Mouse (Mus musculus) brain, embryonic 14.5 days (tissue): ENCODE data around the gene Usp49. TPM values are rescaled to one million over a fixed set of nuclear protein-coding genes. Genes with fewer than 3 reads are reported as not detected.
A peak's percentile ranks its signal among the peaks of the same experiment; 100 is the strongest.

Experiments
- DNase-seq: peaks from one replicate; pipeline ENCODE4 v3.0.0-alpha.2; 2011; ENCODE audit warnings: low read depth
- CTCF ChIP-seq: fragments of 200-500 bp; IDR thresholded peaks from 2 replicates; pipeline ENCODE4 v1.5.1; 2012; ENCODE audit warnings: inconsistent platforms, mild to moderate bottlenecking, moderate library complexity, borderline replicate concordance; ENCODE audit not compliant: insufficient read depth, insufficient read length; ENCODE audit errors: extremely low read depth
- POLR2A ChIP-seq: fragments of 200-500 bp; IDR thresholded peaks from 2 replicates; pipeline ENCODE4 v1.6.1; 2012; ENCODE audit warnings: mild to moderate bottlenecking, inconsistent platforms, borderline replicate concordance; ENCODE audit not compliant: poor library complexity, insufficient read depth, insufficient read length, severe bottlenecking; ENCODE audit errors: extremely low read depth
- polyA plus RNA-seq: library from polyadenylated mRNA; depleted of rRNA; stranded (reverse); fragments of >200 nt; gene quantifications from 2 replicates; pipeline ENCODE4 v1.2.3, GENCODE M21; 2012; rRNA removed

Usp49 gene
- 32.8 and 36.9 TPM in 2 replicates for polyA plus RNA-seq

DNA sequence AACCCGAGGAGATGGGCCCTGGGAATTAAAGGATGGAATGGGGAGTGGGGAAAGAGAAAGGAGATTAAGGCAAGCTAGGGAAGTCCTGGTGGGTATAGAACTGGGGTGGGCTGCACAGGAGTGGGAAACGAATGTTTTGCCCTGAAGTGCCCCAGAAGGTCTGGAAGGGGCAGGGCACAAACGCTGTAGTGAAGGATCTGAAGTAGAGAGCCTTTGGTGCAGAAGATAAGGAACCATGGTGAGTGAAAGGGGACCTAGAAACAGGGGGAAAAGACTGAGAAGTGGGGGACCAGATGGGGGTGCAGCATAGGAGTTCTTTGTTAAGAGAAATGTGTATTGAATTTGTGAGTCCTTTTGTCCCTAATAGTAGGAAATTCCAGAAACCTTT is at the start of gene Usp49:
TSS of gene Usp49 (plus strand) at position 13 of the 388 bp plus-strand sequence.
- peak; percentile 15 for DNase-seq
- no peak for TF ChIP-seq POLR2A
- TF ChIP-seq CTCF = no peak

DNA sequence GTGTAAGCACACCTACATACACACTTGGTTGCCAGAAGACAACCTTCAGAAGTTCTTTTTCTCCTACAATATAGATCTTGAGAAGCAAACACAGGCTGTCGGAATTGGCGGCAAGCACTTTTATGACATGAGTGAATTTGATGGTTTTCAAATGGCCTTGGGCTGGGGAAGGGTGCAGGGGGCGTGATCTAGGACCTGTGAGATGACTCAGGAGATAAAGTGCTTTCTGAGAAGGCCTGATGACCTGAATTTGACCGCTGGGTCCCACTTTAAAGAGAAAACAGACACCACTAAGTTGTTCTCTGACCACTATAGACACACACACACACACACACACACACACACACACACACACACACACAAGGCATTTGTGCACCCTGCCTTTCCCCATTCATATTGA is 49.5 kb upstream of the Usp49 start:
- no peak for TF ChIP-seq CTCF
- no peak for TF ChIP-seq POLR2A
- no peak for DNase-seq

DNA sequence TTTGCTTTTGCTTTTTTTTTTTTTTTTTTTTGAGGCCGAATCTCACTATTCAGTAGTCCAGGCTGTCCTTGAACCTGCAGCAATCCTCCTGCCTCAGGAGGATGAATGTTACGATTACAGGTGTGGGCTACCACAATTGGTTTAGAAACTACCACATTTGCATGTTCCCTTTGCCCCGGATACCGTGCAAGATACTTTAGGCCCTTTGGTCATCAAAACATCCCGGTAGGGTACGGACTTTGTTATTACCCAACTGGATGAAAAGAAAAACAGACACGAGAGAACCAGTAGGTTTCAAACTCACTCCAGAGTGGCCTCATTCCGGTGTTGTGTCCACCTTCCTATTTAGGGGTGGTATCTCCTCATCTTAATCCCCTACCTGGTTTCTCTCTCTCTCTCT is 42.0 kb upstream of the Usp49 start:
- no peak for DNase-seq
- TF ChIP-seq POLR2A (no peak), CTCF (no peak)

DNA sequence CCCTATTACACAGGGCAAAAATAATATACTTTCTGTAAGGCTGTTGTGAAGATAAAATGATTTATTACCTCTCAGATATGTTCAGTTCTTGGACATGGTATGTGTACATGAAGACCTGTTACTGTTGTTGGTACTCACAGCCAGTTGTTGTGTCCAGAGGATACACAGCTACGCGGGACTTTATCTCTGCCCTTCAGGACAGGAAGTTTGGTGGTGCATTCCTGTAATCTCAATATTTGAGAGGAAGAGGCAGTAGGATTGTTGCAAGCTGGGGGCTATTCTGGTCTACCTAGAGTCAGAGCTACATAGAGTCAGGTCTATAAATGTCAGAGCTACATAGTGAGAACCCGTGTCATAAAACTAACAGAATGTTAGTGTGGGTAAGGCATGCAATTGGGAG is 39.4 kb upstream of the Usp49 start:
- TF ChIP-seq POLR2A (no peak), CTCF (no peak)
- DNase-seq = no peak

DNA sequence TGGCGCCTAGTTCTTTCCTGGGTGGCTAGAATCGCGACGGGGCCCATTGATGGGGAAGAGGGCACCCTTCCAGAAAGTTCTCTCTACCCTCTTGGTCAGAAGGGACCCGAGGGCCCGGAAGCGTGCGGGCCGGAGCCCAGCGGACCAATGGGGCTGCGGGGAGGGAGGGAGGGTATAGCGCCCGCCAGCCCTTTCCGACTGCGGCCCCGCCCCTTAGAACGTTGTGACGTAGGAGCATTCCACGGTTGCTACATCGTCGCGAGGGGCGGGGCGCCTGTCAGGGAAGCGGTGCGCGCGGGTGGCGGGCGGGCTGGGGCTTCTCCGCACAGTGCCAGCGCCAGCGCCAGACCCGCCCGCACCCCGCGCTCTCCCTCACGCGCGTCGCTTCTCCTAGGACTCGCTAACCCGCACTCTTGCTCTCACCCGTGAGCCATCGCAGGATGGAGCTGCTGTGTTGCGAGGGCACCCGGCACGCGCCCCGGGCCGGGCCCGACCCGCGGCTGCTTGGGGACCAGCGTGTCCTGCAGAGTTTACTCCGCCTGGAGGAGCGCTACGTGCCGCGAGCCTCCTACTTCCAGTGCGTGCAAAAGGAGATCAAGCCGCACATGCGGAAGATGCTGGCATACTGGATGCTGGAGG is 37.2 kb upstream of the Usp49 start:
- peak; percentile 96 for DNase-seq
- TF ChIP-seq CTCF = no peak
- peak; percentile 64; the same call in 1 of the 2 replicates for TF ChIP-seq POLR2A

DNA sequence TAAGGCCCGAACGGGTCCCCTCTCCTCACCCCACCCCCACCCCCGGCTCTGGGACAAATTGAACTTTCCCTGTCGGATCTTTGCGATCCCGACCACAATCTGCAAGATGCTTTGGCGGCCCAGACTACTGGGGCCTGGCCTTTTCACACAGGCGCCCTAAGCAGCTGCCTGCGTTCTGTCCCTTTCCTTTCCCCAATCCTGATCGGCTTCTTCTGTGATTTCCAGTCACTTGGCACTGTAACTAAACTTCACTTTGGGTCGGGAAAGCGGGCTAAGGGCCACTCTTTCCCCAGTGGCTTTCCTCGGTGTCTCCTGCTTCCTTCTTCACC is 36.7 kb upstream of the Usp49 start:
- DNase-seq = no peak
- TF ChIP-seq CTCF (no peak), POLR2A (no peak)

DNA sequence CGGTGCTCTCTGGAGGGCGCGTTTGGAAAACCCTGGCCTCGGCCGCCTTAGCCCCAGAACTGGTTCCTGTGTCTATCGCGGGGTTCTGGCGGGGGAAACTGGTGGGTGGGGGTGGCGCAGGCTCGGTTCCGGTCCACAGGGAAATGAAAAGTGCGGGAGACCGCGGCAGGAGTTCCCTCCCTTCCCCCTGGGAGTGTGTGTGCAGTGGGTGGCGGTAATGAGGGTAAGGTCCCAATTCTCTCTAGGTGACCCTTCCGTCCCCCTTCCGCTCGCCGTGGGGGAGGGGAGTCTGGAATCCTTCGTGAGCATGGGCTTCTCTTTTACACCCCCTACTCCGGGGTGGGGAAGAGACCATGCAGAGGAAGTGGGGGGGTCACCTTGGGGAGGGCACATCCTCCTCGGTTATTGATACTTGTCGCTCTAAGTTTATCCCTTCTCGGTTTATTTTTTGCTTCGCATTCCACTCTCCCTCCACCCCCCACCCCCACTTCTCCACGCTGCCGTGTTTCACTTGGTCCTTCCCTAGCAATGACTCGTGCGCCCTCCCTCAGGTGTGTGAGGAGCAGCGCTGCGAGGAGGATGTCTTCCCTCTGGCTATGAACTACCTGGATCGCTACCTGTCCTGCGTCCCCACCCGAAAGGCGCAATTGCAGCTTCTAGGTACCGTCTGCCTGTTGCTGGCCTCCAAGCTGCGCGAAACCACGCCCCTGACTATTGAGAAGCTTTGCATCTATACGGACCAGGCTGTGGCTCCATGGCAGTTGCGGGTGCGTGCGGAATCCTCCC is 36.1 kb upstream of the Usp49 start:
- peak; percentile 33 for DNase-seq
- no peak for TF ChIP-seq CTCF
- TF ChIP-seq POLR2A = no peak

DNA sequence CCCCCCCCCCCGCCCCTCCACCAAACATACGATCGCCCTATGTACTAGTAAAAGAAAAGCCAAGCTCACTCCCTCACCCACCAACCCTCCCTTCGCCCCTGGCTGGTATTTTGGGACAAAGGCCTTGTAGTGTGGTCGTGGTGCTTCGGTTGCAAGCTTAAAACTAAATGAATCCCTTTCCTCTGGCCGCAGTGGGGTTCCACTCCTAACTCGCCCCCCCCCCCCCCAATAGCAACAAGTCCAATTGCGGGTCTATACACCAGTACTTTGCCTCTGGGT is 35.6 kb upstream of the Usp49 start:
- no peak for DNase-seq
- TF ChIP-seq POLR2A (no peak), CTCF (no peak)

DNA sequence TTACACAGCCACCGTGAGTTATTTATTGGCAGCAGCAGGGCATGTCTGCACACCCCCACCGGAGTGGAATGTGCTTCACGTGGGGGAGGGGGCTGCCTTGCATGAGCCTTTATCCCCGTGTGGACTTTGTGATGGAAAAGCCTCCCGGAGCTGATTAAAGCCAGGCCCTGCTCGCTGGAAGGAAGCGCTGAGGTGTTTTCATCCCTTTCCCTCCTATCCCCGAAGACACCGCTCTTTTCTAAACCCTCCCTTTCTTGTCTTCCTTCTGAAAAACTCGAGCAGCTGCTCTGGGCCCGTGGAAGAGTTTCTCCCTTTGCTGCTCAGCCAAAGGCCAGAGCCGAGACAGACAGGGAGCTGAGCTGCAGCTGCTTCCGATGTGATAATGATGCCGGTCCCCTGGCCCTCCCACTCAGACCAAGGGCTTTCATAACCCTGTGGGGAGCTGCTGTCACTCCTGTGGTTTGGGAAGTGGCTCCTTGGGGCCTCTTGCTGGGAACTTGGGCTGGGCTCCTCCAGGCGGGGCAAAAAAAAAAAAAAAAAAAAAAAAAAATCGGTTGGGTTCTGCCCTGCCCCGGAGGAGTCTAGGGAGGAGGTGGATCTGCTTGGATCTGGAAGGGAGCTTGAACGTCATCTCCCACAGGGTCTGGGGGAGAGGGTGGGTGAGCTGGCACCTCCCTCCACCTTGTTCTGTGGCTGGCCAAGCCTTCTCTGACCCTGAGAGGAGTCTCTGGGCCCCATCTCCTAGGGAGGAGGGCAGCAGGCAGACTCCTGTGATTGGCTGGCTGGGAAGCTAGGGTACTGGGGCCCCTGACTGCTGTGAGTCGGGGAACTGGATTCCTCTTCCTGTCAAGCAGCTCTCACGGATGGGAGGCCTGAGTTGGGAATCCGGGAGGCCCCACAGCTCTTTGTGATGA is 35.0 kb upstream of the Usp49 start:
- no peak for TF ChIP-seq POLR2A
- no peak for TF ChIP-seq CTCF

DNA sequence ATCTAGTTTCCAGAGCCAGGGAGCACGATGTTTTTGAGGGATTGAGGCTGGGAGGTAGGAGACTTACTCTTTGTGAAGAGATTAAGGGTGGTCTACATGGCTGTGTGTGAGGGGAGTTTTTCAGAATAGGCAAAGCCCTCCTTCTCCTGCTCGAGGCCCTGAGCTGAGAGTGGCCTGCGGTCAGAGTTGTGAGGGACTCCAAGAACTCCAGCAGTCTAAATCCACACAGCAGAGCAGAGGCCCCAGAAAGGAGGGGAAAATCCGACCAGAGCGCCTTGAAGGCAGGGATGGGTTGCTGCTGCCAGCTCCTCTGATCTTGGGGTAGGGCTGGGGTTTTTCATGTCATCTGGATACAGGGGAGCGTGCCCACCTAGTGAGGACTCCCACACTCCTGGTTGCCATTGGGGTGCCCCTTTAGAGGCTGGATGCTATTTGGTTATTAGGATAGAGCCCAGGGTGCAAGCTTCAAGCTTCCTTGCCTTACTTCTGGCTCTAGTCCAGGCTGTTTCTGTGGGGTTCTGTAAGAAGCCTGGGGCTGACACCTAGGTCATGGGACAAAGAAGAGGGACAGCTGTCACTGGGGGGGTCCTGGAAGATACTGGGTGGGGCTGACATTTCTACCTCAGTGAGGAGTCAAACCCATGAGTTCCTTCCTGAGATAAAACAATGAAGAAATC is 34.2 kb upstream of the Usp49 start:
- peak; percentile 22 for DNase-seq
- TF ChIP-seq CTCF (no peak), POLR2A (no peak)

More for the DNA sequence above, 35.0 kb upstream of the Usp49 start:
- DNase-seq = peak; percentile 83

DNA sequence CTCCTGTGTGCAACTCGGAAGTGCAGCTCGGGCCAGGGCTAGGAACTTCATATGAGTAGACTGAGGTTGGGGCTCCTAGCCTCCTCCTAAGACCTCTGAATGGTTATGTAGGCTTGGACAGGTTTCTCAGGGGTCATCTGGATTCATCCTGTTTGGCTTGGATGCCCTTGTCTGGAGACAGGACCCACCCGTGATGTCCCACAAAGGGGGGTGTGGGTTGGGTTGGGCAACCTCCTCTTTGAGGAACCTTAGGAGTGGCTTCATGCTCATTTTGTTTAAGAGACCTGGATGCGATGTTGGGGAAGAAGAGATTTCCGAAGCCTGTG is 33.7 kb upstream of the Usp49 start:
- DNase-seq = peak; percentile 1
- no peak for TF ChIP-seq POLR2A
- no peak for TF ChIP-seq CTCF

DNA sequence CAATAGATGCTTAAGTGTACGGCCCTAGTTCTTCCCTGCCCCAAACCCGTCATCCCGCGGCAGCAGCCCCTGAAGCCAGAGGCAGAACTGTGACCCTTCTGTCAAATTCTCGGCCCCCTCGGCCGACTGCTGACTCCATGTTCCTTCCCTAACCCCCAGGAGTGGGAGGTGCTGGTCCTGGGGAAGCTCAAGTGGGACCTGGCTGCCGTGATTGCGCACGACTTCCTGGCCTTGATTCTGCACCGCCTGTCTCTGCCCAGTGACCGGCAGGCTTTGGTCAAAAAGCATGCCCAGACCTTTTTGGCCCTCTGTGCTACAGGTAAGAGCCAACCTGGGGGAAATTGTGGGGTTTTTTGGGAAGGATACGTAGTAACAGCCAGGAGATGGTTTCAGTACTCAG is 33.2 kb upstream of the Usp49 start:
- TF ChIP-seq POLR2A (no peak), CTCF (no peak)
- DNase-seq = no peak
